Mouse (Mus musculus) G1E (cell line): ENCODE measurements around the gene Erg28.

Experiments used
- CTCF ChIP-seq: IDR thresholded peaks from 2 replicates; pipeline ENCODE4 v1.5.1; 2012; ENCODE audit warnings: low read depth, low read length, inconsistent platforms, mixed read lengths
- GATA1 ChIP-seq: IDR thresholded peaks from 2 replicates; pipeline ENCODE4 v1.6.1; 2012; ENCODE audit warnings: borderline replicate concordance, low read length, inconsistent platforms, mixed read lengths
- TAL1 ChIP-seq: conservative IDR thresholded peaks from 2 replicates; pipeline ENCODE4 v1.6.1; 2012; ENCODE audit warnings: low read depth, low read length, inconsistent platforms, mixed read lengths

GRCm38 (mm10) chr12:85795551-85795950 is 28.8 kb downstream of the Erg28 start:
- no peak for TF ChIP-seq GATA1
- no peak for TF ChIP-seq CTCF
- TF ChIP-seq TAL1, result no peak
